Mouse (Mus musculus) hindbrain, embryonic 12.5 days (tissue): ENCODE data around the gene Sertad4. TPM values are rescaled to one million over a fixed set of nuclear protein-coding genes. Genes with fewer than 3 reads are reported as not detected.
A peak's percentile ranks its signal among the peaks of the same experiment; 100 is the strongest.

ENCODE experiments used
- ATAC-seq: fragments of 200-750 bp; cut with Nextera tagmentation; 2 replicates; pipeline ENCODE4 v1.8.0; 2017; ENCODE audit warnings: moderate TSS enrichment; ENCODE audit not compliant: low FRiP score
- H3K27ac ChIP-seq: fragments of 300-500 bp; sonication (generic); 2 replicates; pipeline ENCODE4 v1.5.1; 2016; ENCODE audit warnings: mild to moderate bottlenecking
- H3K27me3 ChIP-seq: fragments of 300-500 bp; sonication (generic); 2 replicates; pipeline ENCODE4 v1.6.1; 2016; ENCODE audit warnings: mild to moderate bottlenecking
- H3K36me3 ChIP-seq: fragments of 300-500 bp; sonication (generic); 2 replicates; pipeline ENCODE4 v1.6.1; 2016; ENCODE audit warnings: mild to moderate bottlenecking
- H3K4me1 ChIP-seq: fragments of 300-500 bp; sonication (generic); 2 replicates; pipeline ENCODE4 v1.6.1; 2016
- H3K4me2 ChIP-seq: fragments of 300-500 bp; sonication (generic); replicated peaks from 2 replicates; pipeline ENCODE4 v1.6.1; 2016; ENCODE audit warnings: mild to moderate bottlenecking
- H3K4me3 ChIP-seq: fragments of 300-500 bp; sonication (generic); 2 replicates; pipeline ENCODE4 v1.5.1; 2016; ENCODE audit warnings: mild to moderate bottlenecking
- H3K9ac ChIP-seq: fragments of 300-500 bp; sonication (generic); 2 replicates; pipeline ENCODE4 v1.6.1; 2016; ENCODE audit warnings: mild to moderate bottlenecking, moderate library complexity
- H3K9me3 ChIP-seq: fragments of 300-500 bp; sonication (generic); replicated peaks from 2 replicates; pipeline ENCODE4 v1.6.1; 2016; ENCODE audit warnings: mild to moderate bottlenecking
- WGBS: fragments of 180-500 bp; shearing (Covaris S2); methylation state at CpG from one replicate; pipeline ENCODE4 v1.1.7; 2016; 5-methylcytosine and 5-hydroxymethylcytosine counted together
- polyA plus RNA-seq: library from polyadenylated mRNA; unstranded; fragments of >200 nt; fragmentation: Nextera tagmentation; extraction: Ambion mirVana; gene quantifications from 2 replicates; pipeline ENCODE4 v1.2.1, GENCODE M21; 2016

The Sertad4 gene
- polyA plus RNA-seq, 1 experiment from 2014 or later, result 40.9 TPM

GRCm38 (mm10) chr1:192849616-192850015, 5.9 kb downstream of the Sertad4 start:
- Histone ChIP-seq H3K4me1 (peaks cover 39% of the 10 kb centered on the region), H3K36me3 (peaks cover 47% of the 10 kb centered on the region), H3K27me3 (peaks cover 20% of the 10 kb centered on the region), H3K9ac (no peak overlapping the region), H3K4me3 (no peak overlapping the region), H3K27ac (no peak overlapping the region), H3K9me3 (no peaks in the 10 kb centered on the region), H3K4me2 (no peak overlapping the region)
- 84% methylated on average over 5 of the region's 5 CpGs for WGBS
- no peak for ATAC-seq

- H3K9ac ChIP-seq, result no peak overlapping the region
- H3K4me3 ChIP-seq, result no peak overlapping the region
- H3K4me2 ChIP-seq, result no peak overlapping the region
- peaks cover 23% of the 10 kb centered on the region for H3K4me1 ChIP-seq
- H3K9me3 ChIP-seq, result no peaks in the 10 kb centered on the region
- WGBS, result 18% methylated on average over 3 of the region's 3 CpGs
- no peak overlapping the region for H3K27ac ChIP-seq
- peaks cover 8% of the 10 kb centered on the region for H3K27me3 ChIP-seq
- H3K36me3 ChIP-seq, result peaks cover 56% of the 10 kb centered on the region
- ATAC-seq, result no peak
These were observed 8.3 kb downstream of the Sertad4 start for GRCm38 (mm10) chr1:192847254-192847653.

- no peak for ATAC-seq
- Histone ChIP-seq H3K27me3 (no peaks in the 10 kb centered on the region), H3K9ac (no peak overlapping the region), H3K36me3 (0 out of 2 replicates have a peak, but pooled peaks cover 19% of the 10 kb centered on the region), H3K4me2 (no peak overlapping the region), H3K4me1 (peaks cover 5% of the 10 kb centered on the region; the same call in 1 of the 2 replicates), H3K27ac (no peak overlapping the region), H3K4me3 (no peak overlapping the region), H3K9me3 (no peaks in the 10 kb centered on the region)
- WGBS, result 84% methylated on average over 9 of the region's 9 CpGs
These were observed 14.3 kb downstream of the Sertad4 start for GRCm38 (mm10) chr1:192841094-192841813.

- Histone ChIP-seq H3K27me3 (no peaks in the 10 kb centered on the region), H3K36me3 (0 out of 2 replicates have a peak, but pooled peaks cover 13% of the 10 kb centered on the region), H3K4me1 (peaks cover 9% of the 10 kb centered on the region; the same call in 1 of the 2 replicates), H3K9me3 (no peaks in the 10 kb centered on the region), H3K4me2 (no peak overlapping the region), H3K9ac (no peak overlapping the region), H3K27ac (no peak overlapping the region), H3K4me3 (no peak overlapping the region)
- 85% methylated on average over 2 of the region's 2 CpGs for WGBS
- ATAC-seq, result no peak
These were observed 14.9 kb downstream of the Sertad4 start for GRCm38 (mm10) chr1:192840655-192841054.

GRCm38 (mm10) chr1:192835211-192835681, 20.3 kb downstream of the Sertad4 start:
- peak; percentile 79 for ATAC-seq
- Histone ChIP-seq H3K36me3 (no peaks in the 10 kb centered on the region), H3K4me1 (peaks cover 47% of the 10 kb centered on the region), H3K4me2 (peak overlapping the region; percentile 55), H3K4me3 (peak overlapping the region; percentile 35), H3K9me3 (no peaks in the 10 kb centered on the region), H3K27me3 (peaks cover 15% of the 10 kb centered on the region), H3K9ac (peak overlapping the region; percentile 60), H3K27ac (peak overlapping the region; percentile 96)
- 3% methylated on average over 18 of the region's 18 CpGs for WGBS

- Histone ChIP-seq H3K4me3 (peak overlapping the region; percentile 35), H3K4me2 (peak overlapping the region; percentile 55), H3K27me3 (peaks cover 15% of the 10 kb centered on the region), H3K9ac (peak overlapping the region; percentile 60), H3K36me3 (no peaks in the 10 kb centered on the region), H3K27ac (peak overlapping the region; percentile 96), H3K4me1 (peaks cover 50% of the 10 kb centered on the region), H3K9me3 (no peaks in the 10 kb centered on the region)
- WGBS, result under 1% methylated on average over 62 of the region's 63 CpGs
- ATAC-seq, result peak; percentile 95
These were observed 21.0 kb downstream of the Sertad4 start for GRCm38 (mm10) chr1:192834361-192835210.

GRCm38 (mm10) chr1:192833586-192833985, 22.0 kb downstream of the Sertad4 start:
- ATAC-seq, result no peak
- Histone ChIP-seq H3K9ac (no peak overlapping the region), H3K9me3 (no peaks in the 10 kb centered on the region), H3K27ac (peak overlapping the region; percentile 96; the same call in 1 of the 2 replicates), H3K4me1 (peaks cover 56% of the 10 kb centered on the region), H3K27me3 (peaks cover 15% of the 10 kb centered on the region), H3K36me3 (no peaks in the 10 kb centered on the region), H3K4me3 (no peak overlapping the region), H3K4me2 (no peak overlapping the region; the same call in 1 of the 2 replicates)
- WGBS, result 7% methylated on average over 26 of the region's 26 CpGs

GRCm38 (mm10) chr1:192833097-192833496, 22.5 kb downstream of the Sertad4 start:
- Histone ChIP-seq H3K27ac (no peak overlapping the region), H3K9ac (no peak overlapping the region), H3K4me3 (no peak overlapping the region), H3K9me3 (no peaks in the 10 kb centered on the region), H3K4me2 (no peak overlapping the region; the same call in 1 of the 2 replicates), H3K36me3 (no peaks in the 10 kb centered on the region), H3K4me1 (peaks cover 56% of the 10 kb centered on the region), H3K27me3 (peaks cover 15% of the 10 kb centered on the region)
- ATAC-seq, result no peak
- 35% methylated on average over 4 of the region's 4 CpGs for WGBS

GRCm38 (mm10) chr1:192832338-192832737, 23.2 kb downstream of the Sertad4 start:
- no peak overlapping the region for H3K9ac ChIP-seq
- H3K27me3 ChIP-seq, result peaks cover 15% of the 10 kb centered on the region
- ATAC-seq, result no peak
- H3K27ac ChIP-seq, result no peak overlapping the region
- 55% methylated on average over 2 of the region's 2 CpGs for WGBS
- no peaks in the 10 kb centered on the region for H3K9me3 ChIP-seq
- peaks cover 56% of the 10 kb centered on the region for H3K4me1 ChIP-seq
- H3K4me2 ChIP-seq, result no peak overlapping the region
- H3K36me3 ChIP-seq, result no peaks in the 10 kb centered on the region
- H3K4me3 ChIP-seq, result no peak overlapping the region

GRCm38 (mm10) chr1:192830444-192830843, 25.1 kb downstream of the Sertad4 start:
- Histone ChIP-seq H3K9ac (peak overlapping the region; percentile 32; the same call in 1 of the 2 replicates), H3K9me3 (no peaks in the 10 kb centered on the region), H3K4me3 (no peak overlapping the region), H3K36me3 (no peaks in the 10 kb centered on the region), H3K4me1 (peaks cover 54% of the 10 kb centered on the region), H3K27me3 (peaks cover 15% of the 10 kb centered on the region), H3K27ac (peak overlapping the region; percentile 76), H3K4me2 (no peak overlapping the region)
- 11% methylated on average over 6 of the region's 6 CpGs for WGBS
- no peak for ATAC-seq

- Histone ChIP-seq H3K4me3 (no peak overlapping the region), H3K9me3 (no peaks in the 10 kb centered on the region), H3K27me3 (peaks cover 15% of the 10 kb centered on the region), H3K27ac (no peak overlapping the region), H3K36me3 (no peaks in the 10 kb centered on the region), H3K9ac (no peak overlapping the region), H3K4me2 (no peak overlapping the region), H3K4me1 (peaks cover 42% of the 10 kb centered on the region)
- 49% methylated on average over 7 of the region's 7 CpGs for WGBS
- no peak for ATAC-seq
These were observed 26.6 kb downstream of the Sertad4 start for GRCm38 (mm10) chr1:192828928-192829327.

GRCm38 (mm10) chr1:192827955-192828354, 27.6 kb downstream of the Sertad4 start:
- Histone ChIP-seq H3K4me3 (no peak overlapping the region), H3K36me3 (no peaks in the 10 kb centered on the region), H3K4me2 (no peak overlapping the region), H3K9me3 (no peaks in the 10 kb centered on the region), H3K4me1 (peaks cover 43% of the 10 kb centered on the region), H3K27me3 (peaks cover 7% of the 10 kb centered on the region), H3K27ac (no peak overlapping the region), H3K9ac (no peak overlapping the region)
- ATAC-seq, result no peak
